Mouse (Mus musculus): ENCODE measurements around the gene Tyro3.

The Tyro3 gene

GRCm38 (mm10) chr2:119864484-119864883, 67.0 kb downstream of the Tyro3 start:
- DNase-seq: no peak

Measured in thymus, adult 18-20 months (tissue).